Mouse (Mus musculus) embryonic stem cell, embryonic (primary cell): ENCODE results near the gene Olfr768.
"Not testable (repeated sequence)": the region's sequence is repeated elsewhere in the genome, so short reads cannot be mapped to it uniquely, and the experiment has no call there.

ENCODE experiments used
- CTCF ChIA-PET, 4 experiments: fragments of 300-600 bp in 2 of 4; fragments of 350-600 bp in 2 of 4; sonication (Branson Sonifier 250); formaldehyde crosslinking; loops; one replicate each; lab custom pipeline; 2022; ENCODE audit warnings: inconsistent platforms in 2 of 4; lab: Charles Lee
- POLR2A ChIA-PET, 4 experiments: fragments of 300-600 bp in 2 of 4; fragments of 350-600 bp in 2 of 4; sonication (Branson Sonifier 250); formaldehyde crosslinking; loops; one replicate each; lab custom pipeline; 2022; ENCODE audit warnings: antibody characterized with exemption in 4 of 4, inconsistent platforms in 1 of 4; lab: Charles Lee

Gene Olfr768

GRCm38 (mm10) chr10:129099275-129099674, at the start of gene Olfr768:
Olfr768 (minus strand) TSS chr10:129099375.
- POLR2A ChIA-PET: no interaction called here
- CTCF ChIA-PET: no interaction called here

GRCm38 (mm10) chr10:129138898-129139297, 39.7 kb upstream of the Olfr768 start, which contains the start of gene Olfr770:
Olfr770 (minus strand) TSS chr10:129138998.
- ChIA-PET POLR2A (no interaction called here), CTCF (no interaction called here)

GRCm38 (mm10) chr10:129117761-129118160, 18.6 kb upstream of the Olfr768 start, which contains the start of gene Olfr769:
Olfr769 (minus strand) TSS chr10:129117861.
- POLR2A ChIA-PET: no interaction called here
- CTCF ChIA-PET: no interaction called here

DNA sequence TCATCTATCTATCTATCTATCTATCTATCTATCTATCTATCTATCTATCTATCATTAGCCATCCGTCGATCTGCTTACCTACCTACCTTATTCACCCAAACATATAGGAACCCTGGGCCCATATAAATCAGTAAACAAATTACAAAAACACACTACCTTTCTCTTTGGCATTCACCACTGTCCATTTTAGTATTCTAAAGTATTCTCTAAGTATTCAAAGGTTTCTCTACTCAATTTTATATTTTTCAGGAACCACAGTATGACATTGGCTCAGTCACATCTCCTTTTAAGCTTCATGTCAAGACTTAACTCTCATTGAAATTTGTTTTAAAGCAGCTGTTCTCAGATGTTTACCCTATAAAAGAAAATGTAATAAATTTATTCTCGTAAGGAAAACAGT, 16.0 kb upstream of the Olfr768 start:
- ChIA-PET CTCF (no interaction called here), POLR2A (no interaction called here)

- CTCF ChIA-PET: no interaction called here
- POLR2A ChIA-PET: no interaction called here
Measured at GRCm38 (mm10) chr10:129101231-129101630, 2.1 kb upstream of the Olfr768 start.

DNA sequence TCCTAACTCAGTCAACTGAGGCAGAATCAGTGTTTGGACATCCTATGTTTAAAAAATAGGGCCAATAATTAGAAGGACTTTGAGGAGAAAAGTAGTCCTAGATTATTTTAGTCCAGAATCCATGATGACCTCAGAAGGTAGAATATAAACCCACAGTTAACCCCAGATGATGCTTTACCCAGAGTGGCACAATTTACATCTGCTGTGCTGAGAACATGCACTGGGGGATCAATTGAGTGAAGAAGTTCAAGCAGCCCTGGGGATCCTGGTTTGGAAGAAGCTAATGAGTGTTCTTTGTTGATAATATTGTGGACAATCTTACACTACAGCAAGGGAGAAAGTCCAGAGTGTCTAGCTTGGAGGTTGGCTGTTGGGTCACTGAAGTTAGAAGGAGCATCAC, 16.4 kb downstream of the Olfr768 start, which contains the start of gene Olfr767:
Gene Olfr767, minus strand, starts transcription at position 101 of the 400 bp plus-strand sequence.
- POLR2A ChIA-PET, CTCF ChIA-PET: not testable (repeated sequence)

GRCm38 (mm10) chr10:129068877-129069276, 30.3 kb downstream of the Olfr768 start, which contains the start of gene Olfr766-ps1:
Olfr766-ps1 (minus strand) TSS chr10:129068977.
- POLR2A ChIA-PET: no interaction called here

DNA sequence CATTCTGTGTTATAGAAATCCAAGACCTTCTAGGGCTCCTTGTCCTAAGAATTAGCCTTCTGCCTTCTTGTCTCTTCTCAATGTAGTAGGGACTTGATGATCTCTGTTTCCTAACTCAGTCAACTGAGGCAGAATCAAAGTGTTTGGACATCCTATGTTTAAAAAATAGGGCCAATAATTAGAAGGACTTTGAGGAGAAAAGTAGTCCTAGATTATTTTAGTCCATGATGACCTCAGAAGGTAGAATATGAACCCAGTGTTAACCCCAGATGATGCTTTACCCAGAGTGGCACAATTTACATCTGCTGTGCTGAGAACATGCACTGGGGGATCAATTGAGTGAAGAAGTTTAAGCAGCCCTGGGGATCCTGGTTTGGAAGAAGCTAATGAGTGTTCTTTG, 49.3 kb downstream of the Olfr768 start, which contains the start of gene Olfr765:
Gene Olfr765, minus strand, starts transcription at position 101 of the 400 bp plus-strand sequence.
- POLR2A ChIA-PET, CTCF ChIA-PET: not testable (repeated sequence)

More at GRCm38 (mm10) chr10:129068877-129069276, 30.3 kb downstream of the Olfr768 start, which contains the start of gene Olfr766-ps1:
- CTCF ChIA-PET: no interaction called here
